Mouse (Mus musculus) kidney, embryonic 16.5 days (tissue): Measurements from ENCODE around the gene Fetub. TPM values are rescaled to one million over a fixed set of nuclear protein-coding genes. Genes with fewer than 3 reads are reported as not detected.
"Not testable (repeated sequence)": the region's sequence is repeated elsewhere in the genome, so short reads cannot be mapped to it uniquely, and the experiment has no call there.

Experiments
- ATAC-seq: fragments of 200-750 bp; cut with Nextera tagmentation; 2 replicates; pipeline ENCODE4 v1.8.0; 2017; ENCODE audit warnings: moderate TSS enrichment; ENCODE audit not compliant: low FRiP score, low TSS enrichment
- H3K27ac ChIP-seq: fragments of 300-500 bp; sonication (generic); 2 replicates; pipeline ENCODE4 v1.5.1; 2014; ENCODE audit warnings: low read length
- H3K27me3 ChIP-seq: fragments of 300-500 bp; sonication (generic); 2 replicates; pipeline ENCODE4 v1.6.1; 2014; ENCODE audit warnings: low read length, control low read depth, mixed read lengths; ENCODE audit not compliant: insufficient read depth
- H3K36me3 ChIP-seq: fragments of 300-500 bp; sonication (generic); 2 replicates; pipeline ENCODE4 v1.6.1; 2014; ENCODE audit warnings: low read length, control low read depth, mixed read lengths; ENCODE audit not compliant: insufficient read depth
- H3K4me1 ChIP-seq: fragments of 300-500 bp; sonication (generic); 2 replicates; pipeline ENCODE4 v1.6.1; 2014; ENCODE audit warnings: low read length, control low read depth, mixed read lengths; ENCODE audit not compliant: insufficient read depth
- H3K4me2 ChIP-seq: fragments of 300-500 bp; sonication (generic); replicated peaks from 2 replicates; pipeline ENCODE4 v1.6.1; 2014; ENCODE audit warnings: low read depth, low read length
- H3K4me3 ChIP-seq: fragments of 300-500 bp; sonication (generic); 2 replicates; pipeline ENCODE4 v1.5.1; 2014; ENCODE audit warnings: mild to moderate bottlenecking, low read length
- H3K9ac ChIP-seq: fragments of 300-500 bp; sonication (generic); replicated peaks from 2 replicates; pipeline ENCODE4 v1.6.1; 2014; ENCODE audit warnings: low read length
- H3K9me3 ChIP-seq: fragments of 300-500 bp; sonication (generic); 2 replicates; pipeline ENCODE4 v1.6.1; 2016; ENCODE audit warnings: low read length, control low read depth
- WGBS: fragments of 180-500 bp; shearing (Covaris S2); extraction: QIAGEN DNeasy Blood & Tissue Kit; methylation state at CpG from one replicate; pipeline ENCODE4 v1.1.7; 2014; 5-methylcytosine and 5-hydroxymethylcytosine counted together
- polyA plus RNA-seq: library from polyadenylated mRNA; unstranded; fragments of >200 nt; fragmentation: Nextera tagmentation; extraction: Ambion mirVana; gene quantifications from 2 replicates; pipeline ENCODE4 v1.2.1, GENCODE M21; 2015

Gene Fetub
- polyA plus RNA-seq, 1 experiment from 2014 or later = 0.21 TPM

DNA sequence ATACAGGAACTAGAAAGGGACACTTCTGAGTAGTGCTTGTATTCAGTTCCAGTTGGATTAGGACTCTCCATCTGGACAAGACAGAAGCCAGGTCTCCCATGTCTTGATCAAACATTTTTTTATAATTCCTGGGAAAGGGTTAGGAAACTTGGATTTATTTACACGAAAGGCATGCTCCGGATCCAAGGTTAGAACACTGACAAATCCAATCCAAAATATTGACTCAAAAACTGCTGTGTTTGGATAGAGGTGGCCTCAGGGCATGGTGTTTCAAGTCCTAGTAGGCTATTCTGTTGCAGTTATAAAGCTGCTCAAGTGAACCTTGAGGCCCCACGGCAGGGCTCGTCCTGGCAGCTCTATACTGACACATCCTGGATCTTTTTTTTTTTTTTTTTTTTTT lies 4.3 kb downstream of the Fetub start:
- Histone ChIP-seq H3K9me3 (no peaks in the 10 kb centered on the region), H3K4me2 (no peak overlapping the region), H3K27ac (no peak overlapping the region), H3K9ac (no peak overlapping the region), H3K36me3 (no peaks in the 10 kb centered on the region), H3K4me1 (peaks cover 4% of the 10 kb centered on the region; the same call in 1 of the 2 replicates), H3K27me3 (no peaks in the 10 kb centered on the region), H3K4me3 (no peak overlapping the region)
- WGBS = 62% methylated on average over 4 of the region's 4 CpGs
- ATAC-seq = no peak

DNA sequence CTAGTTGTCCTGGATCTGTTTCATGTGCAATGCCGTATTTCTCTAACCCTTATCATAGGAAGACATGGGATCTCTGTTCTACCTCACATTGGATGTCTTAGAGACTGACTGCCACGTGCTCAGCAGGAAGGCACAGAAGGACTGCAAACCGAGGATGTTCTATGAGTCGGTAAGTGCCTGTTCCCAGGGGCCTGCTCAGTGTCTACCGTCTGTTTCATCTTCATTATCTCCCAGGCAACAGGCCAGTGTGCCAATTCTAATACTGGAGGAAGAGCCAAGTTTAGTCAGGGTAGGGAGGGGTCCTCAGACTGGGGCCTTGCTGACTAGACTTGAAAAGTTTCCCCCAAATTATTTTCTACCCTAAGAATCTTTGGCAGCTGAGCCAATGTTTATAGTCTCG lies 11.4 kb downstream of the Fetub start:
- Histone ChIP-seq H3K27ac (no peak overlapping the region), H3K36me3 (no peaks in the 10 kb centered on the region), H3K4me2 (no peak overlapping the region), H3K9me3 (no peaks in the 10 kb centered on the region), H3K27me3 (no peaks in the 10 kb centered on the region), H3K4me1 (no peaks in the 10 kb centered on the region), H3K9ac (no peak overlapping the region), H3K4me3 (no peak overlapping the region)
- ATAC-seq = no peak
- WGBS = 82% methylated on average over 6 of the region's 6 CpGs

DNA sequence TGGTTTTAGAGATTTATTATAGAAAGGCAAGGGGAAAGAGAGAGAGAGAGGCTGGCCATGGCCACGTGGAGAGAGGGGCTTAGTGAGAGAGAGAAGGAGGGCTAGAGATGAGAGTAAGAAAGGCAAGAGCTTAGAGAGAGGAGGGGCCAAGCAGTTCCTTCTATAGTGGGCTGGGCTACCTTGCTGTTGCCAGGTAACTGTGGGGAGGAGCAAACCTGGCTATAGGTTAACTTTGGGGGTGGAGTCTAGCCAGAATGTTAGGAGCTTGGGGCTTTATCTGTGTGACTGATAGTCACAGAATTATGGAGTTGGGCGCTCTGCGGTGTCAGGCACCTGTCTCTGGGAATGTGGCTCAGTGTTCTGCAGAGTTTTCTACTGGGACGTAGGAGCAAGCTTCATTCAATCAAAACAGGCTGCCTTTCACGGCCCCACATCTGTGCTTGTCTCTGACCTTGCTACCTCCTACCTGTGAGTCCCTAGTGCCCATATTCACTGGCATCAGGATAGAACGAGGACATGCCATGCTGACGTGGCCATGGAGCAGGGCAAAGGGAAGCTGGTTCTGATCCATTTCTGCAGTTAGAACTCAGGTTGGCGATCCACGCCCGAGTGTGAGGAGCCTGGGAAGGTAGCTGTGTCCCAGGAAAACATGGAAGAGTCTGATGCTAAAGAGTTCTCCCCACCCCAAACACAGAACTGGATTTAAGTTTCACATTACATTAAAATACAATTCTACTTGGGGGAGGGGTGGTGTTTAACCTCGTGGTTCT lies 13.5 kb downstream of the Fetub start:
- Histone ChIP-seq H3K4me2 (no peak overlapping the region), H3K36me3 (no peaks in the 10 kb centered on the region), H3K27me3 (no peaks in the 10 kb centered on the region), H3K4me3 (no peak overlapping the region), H3K9ac (no peak overlapping the region), H3K27ac (no peak overlapping the region), H3K9me3 (no peaks in the 10 kb centered on the region), H3K4me1 (no peaks in the 10 kb centered on the region)
- ATAC-seq = no peak
- 84% methylated on average over 11 of the region's 11 CpGs for WGBS

DNA sequence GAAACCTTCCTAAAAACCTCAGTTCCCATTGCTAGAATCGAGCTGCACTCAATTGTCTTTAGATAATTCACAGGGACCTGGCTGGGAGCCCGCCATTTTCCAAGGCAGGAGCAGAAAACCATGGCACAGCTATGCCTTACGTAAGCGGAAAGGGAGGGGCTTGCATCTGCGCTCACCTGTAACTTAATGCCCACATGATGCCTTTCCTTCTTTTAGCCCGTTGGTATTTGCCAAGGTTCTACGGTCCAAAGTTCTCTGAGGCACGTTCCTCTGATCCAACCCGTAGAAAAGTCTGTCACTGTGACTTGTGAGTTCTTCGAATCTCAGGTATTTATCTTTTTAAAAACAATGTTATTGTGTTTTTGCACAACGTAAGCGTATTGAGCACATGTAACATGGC lies 19.5 kb downstream of the Fetub start:
- H3K27me3 ChIP-seq = no peaks in the 10 kb centered on the region
- no peak overlapping the region for H3K27ac ChIP-seq
- H3K9me3 ChIP-seq = no peaks in the 10 kb centered on the region; the same call in 1 of the 2 replicates
- no peak for ATAC-seq
- no peaks in the 10 kb centered on the region for H3K4me1 ChIP-seq
- H3K9ac ChIP-seq = no peak overlapping the region
- WGBS = 89% methylated on average over 12 of the region's 12 CpGs
- H3K4me3 ChIP-seq = no peak overlapping the region
- no peaks in the 10 kb centered on the region for H3K36me3 ChIP-seq
- no peak overlapping the region for H3K4me2 ChIP-seq

DNA sequence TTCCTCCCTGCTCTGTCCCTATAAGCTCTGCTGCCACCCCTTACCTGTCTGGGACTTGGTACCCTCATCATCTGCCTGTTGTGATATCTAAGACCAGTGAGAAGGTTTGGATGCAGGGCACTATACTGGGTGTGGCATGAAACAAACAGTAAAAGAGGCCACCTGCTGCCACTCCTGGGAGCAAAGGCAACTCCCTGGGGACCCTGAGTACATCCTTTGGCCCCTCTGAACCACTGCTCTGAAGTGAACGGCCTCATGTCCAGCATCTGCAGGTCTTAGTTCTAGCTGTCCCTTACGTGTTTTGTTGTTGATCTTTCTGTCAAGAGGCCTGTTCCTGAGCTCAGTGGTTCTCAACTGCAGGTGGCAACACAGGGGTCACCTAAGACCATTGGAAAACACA lies 20.4 kb downstream of the Fetub start:
- no peak overlapping the region for H3K9ac ChIP-seq
- ATAC-seq = no peak
- no peak overlapping the region for H3K27ac ChIP-seq
- no peaks in the 10 kb centered on the region; the same call in 1 of the 2 replicates for H3K9me3 ChIP-seq
- H3K4me1 ChIP-seq = no peaks in the 10 kb centered on the region
- 72% methylated on average over 2 of the region's 2 CpGs for WGBS
- no peak overlapping the region for H3K4me2 ChIP-seq
- H3K4me3 ChIP-seq = no peak overlapping the region
- no peaks in the 10 kb centered on the region for H3K36me3 ChIP-seq
- H3K27me3 ChIP-seq = no peaks in the 10 kb centered on the region

DNA sequence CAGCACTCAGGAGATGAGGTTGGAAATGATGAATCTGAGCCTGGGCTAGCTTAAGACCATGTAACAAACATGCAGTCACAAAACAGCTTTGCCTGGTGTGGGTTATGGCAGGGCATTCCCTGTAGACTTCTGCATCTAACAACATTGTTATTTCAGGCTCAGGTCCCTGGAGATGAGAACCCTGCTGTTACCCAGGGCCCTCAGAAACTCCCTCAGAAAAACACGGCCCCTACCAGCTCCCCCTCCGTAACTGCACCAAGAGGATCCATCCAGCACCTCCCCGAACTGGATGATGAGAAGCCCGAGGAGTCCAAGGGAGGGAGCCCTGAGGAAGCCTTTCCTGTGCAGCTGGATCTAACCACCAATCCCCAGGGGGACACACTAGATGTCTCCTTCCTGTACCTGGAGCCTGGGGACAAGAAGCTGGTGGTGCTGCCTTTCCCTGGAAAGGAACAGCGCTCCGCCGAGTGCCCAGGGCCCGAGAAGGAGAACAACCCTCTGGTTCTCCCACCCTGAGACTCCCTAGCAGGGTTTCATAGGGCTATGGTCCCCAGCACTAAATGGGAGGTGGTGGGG lies 21.1 kb downstream of the Fetub start:
- H3K36me3 ChIP-seq = no peaks in the 10 kb centered on the region
- H3K27ac ChIP-seq = no peak overlapping the region
- H3K4me1 ChIP-seq = no peaks in the 10 kb centered on the region
- no peaks in the 10 kb centered on the region for H3K27me3 ChIP-seq
- H3K4me3 ChIP-seq = no peak overlapping the region
- no peak for ATAC-seq
- 79% methylated on average over 8 of the region's 8 CpGs for WGBS
- no peak overlapping the region for H3K4me2 ChIP-seq
- H3K9me3 ChIP-seq = no peaks in the 10 kb centered on the region; the same call in 1 of the 2 replicates
- no peak overlapping the region for H3K9ac ChIP-seq

DNA sequence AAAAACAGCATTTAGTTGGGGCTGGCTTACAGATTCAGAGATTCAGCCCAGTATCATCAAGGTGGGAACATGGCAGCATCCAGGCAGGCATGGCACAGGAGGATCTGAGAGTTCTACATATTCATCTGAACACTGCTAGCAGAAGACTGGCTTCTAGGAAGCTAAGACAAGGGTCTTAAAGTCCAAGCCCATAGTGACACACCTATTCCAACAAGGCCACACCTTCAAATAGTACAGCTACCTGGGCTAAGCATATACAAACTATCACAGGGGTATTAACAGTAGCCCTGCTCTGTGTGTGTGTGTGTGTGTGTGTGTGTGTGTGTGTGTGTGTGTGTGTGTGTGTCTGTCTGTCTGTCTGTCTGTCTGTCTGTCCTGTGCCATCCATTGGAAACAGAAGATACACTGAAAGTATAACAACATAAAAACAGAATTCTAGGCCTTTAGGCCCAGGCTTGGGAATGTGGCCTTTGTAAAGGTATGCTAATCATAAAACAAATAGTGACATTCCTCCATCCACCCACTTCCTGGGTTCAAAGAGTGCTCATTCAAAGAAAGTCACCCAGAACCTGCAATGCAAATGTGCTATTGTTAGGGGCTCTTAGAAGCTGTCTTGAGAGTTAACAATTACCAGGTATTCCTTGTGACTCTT lies 23.8 kb downstream of the Fetub start:
- not testable (repeated sequence) for H3K9ac ChIP-seq, H3K27ac ChIP-seq, H3K9me3 ChIP-seq, H3K36me3 ChIP-seq, H3K4me1 ChIP-seq, H3K4me2 ChIP-seq, H3K27me3 ChIP-seq, H3K4me3 ChIP-seq, ATAC-seq

DNA sequence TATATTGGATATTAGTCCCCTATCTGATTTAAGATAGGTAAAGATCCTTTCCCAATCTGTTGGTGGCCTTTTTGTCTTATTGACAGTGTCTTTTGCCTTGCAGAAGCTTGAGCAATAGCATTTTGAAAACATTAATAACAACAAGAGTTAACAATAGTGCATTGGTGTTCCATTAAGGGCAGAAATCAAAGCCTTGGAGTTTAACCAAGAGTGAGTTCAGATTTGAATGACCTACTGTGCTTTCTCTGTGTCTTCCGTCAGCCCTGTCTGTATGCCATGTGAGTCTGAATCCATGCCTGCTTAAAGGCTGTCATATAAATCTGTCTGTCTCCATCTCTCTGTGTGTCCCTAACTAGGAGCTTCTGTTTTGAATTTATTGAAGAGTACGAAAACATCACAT lies 29.2 kb downstream of the Fetub start:
- H3K27ac ChIP-seq = no peak overlapping the region
- no peaks in the 10 kb centered on the region for H3K36me3 ChIP-seq
- H3K4me3 ChIP-seq = no peak overlapping the region
- H3K9me3 ChIP-seq = no peaks in the 10 kb centered on the region
- no peaks in the 10 kb centered on the region for H3K27me3 ChIP-seq
- no peaks in the 10 kb centered on the region for H3K4me1 ChIP-seq
- no peak for ATAC-seq
- no peak overlapping the region for H3K4me2 ChIP-seq
- H3K9ac ChIP-seq = no peak overlapping the region
- WGBS = 87% methylated on average over 2 of the region's 2 CpGs

DNA sequence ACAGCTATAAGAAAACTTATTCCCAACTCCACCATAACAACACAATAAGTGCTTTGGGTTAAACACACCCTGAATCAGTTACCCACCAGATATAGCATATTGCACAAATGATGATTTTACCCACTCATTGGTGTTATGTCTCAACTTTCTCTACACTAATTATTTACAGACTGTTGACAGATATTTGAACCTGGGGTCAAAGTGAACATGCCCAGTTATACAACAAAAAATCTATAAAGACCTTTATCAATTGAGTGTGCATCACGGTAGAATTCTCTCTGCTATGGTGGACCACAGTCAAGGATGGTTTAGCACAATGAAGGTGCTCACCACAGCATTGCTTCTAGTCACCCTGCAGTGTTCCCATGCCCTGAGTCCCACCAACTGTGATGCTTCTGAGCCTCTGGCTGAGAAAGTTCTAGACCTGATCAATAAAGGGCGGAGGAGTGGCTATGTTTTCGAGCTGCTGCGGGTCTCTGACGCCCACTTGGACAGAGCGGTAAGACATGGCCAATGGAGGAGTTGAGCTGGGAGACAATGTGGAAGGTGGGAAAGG lies 32.8 kb downstream of the Fetub start, which contains the start of gene Hrg:
Gene Hrg, plus strand, starts transcription at position 233 of the 556 bp plus-strand sequence.
- Histone ChIP-seq H3K9ac (no peak within 1 kb of the TSS), H3K36me3 (no peaks in the 10 kb centered on the region), H3K4me2 (no peak within 1 kb of the TSS), H3K27ac (no peak within 1 kb of the TSS), H3K4me3 (no peak within 1 kb of the TSS), H3K9me3 (no peaks in the 10 kb centered on the region), H3K4me1 (no peaks in the 10 kb centered on the region), H3K27me3 (no peaks in the 10 kb centered on the region)
- 93% methylated on average over 6 of the region's 6 CpGs for WGBS
- no peak for ATAC-seq

DNA sequence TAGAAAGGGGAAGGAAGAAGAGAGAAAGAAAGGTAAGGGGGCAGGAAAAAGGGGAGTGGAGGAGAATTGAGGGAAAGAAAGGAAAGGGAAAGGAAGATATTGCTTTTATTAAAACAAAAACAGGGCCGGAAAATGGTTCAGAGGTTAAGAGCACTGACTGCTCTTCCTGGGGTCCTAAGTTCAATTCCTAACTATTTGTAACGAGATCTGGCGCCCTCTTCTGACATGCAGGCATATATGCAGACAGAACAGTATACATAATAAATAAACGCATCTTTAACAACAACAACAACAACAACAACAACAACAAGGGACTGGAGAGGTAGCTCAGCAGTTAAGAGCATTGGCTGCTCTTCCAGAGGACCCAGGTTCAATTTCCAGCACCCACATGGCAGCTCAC lies 34.9 kb downstream of the Fetub start:
- no peaks in the 10 kb centered on the region for H3K36me3 ChIP-seq
- H3K9me3 ChIP-seq = no peaks in the 10 kb centered on the region
- H3K27me3 ChIP-seq = no peaks in the 10 kb centered on the region
- H3K4me2 ChIP-seq = no peak overlapping the region
- 38% methylated on average over 4 of the region's 4 CpGs for WGBS
- ATAC-seq = no peak
- H3K4me3 ChIP-seq = no peak overlapping the region
- H3K27ac ChIP-seq = no peak overlapping the region
- H3K4me1 ChIP-seq = no peaks in the 10 kb centered on the region
- H3K9ac ChIP-seq = no peak overlapping the region
